Mouse (Mus musculus) thymus, postnatal 14 days (tissue): ENCODE results near the gene Ccdc42.

Source experiments
- DNase-seq: peaks from one replicate; pipeline ENCODE4 v3.0.0; 2021

Gene Ccdc42

DNA sequence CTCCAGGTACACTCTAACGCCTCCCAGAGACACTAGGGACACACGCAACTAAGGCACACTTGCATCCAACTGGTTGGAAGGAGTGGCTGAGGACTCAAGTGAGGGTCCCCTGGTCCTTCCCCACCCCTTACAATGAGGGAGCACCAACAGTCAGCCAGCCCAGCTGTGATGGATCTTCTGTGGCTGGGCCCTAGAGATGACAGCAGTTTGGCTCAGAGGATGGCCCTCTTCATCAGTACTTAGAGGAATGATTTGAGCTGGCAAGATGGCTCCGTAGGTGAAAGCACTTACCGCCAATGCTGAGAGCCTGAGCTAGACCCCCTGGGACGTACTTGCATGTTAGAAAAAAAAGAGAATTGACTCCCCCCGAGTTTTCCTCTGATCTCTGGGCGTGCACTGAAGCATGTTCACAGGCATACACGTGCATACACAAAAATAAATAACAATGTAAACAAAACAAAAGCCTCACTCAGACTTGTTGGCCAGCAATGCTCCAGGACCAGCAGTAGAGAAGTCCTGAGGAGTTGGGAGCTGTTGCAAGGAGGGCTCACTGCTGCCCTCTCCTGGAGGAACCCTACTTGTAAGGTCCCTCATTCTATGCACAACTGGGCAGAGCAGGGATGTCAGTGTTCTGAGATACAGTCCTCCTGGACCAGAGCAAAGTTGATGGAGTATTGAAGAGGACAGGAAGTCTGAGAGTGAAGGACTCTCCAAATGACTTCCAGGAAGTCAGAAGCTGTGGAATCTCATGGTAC lies 2.4 kb downstream of the Ccdc42 start:
- DNase-seq = peak; percentile 77

- DNase-seq = no peak
Observed at GRCm38 (mm10) chr11:68591708-68592107, 4.9 kb downstream of the Ccdc42 start.

GRCm38 (mm10) chr11:68593247-68593646 lies 6.4 kb downstream of the Ccdc42 start:
- no peak for DNase-seq

GRCm38 (mm10) chr11:68597912-68598311 lies 11.1 kb downstream of the Ccdc42 start:
- DNase-seq = no peak

- no peak for DNase-seq
Observed at GRCm38 (mm10) chr11:68600551-68601021, 13.8 kb downstream of the Ccdc42 start.

GRCm38 (mm10) chr11:68601486-68601991 lies 14.7 kb downstream of the Ccdc42 start:
- no peak for DNase-seq

DNA sequence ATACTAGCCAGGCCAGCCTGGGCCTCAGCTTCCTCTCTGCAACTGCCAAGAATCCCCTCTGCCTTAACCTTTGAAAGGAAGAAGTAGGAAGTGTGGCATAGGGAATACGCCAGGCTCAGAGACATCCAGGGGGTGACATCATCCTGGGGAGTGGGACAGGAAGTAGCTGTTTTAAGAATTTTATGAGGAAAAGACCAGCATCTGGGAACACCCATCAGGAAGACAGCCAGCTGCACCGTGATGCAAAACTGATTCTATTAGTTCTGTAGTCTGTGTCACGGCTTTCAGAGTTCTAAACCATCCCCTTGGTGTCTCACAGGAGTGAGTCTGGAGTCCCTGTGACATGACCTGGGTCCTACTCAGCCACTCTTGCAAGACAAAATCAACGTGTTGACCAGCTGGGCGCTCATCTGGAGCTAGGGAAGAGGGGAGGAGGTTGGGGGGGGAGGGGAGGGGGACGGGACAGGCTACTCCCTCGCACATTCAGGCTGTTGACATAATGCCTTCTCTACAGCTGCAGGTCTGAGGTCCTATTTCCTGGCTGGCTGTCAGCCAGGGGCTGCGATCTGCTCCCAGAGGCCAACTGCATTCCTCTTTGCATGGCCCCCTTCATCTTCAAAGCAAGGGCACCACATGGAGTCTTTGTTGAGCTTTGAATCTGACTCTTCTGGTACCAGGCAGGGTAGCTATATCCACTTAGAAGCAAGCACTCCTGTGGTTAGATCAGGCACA lies 15.5 kb downstream of the Ccdc42 start:
- no peak for DNase-seq

DNA sequence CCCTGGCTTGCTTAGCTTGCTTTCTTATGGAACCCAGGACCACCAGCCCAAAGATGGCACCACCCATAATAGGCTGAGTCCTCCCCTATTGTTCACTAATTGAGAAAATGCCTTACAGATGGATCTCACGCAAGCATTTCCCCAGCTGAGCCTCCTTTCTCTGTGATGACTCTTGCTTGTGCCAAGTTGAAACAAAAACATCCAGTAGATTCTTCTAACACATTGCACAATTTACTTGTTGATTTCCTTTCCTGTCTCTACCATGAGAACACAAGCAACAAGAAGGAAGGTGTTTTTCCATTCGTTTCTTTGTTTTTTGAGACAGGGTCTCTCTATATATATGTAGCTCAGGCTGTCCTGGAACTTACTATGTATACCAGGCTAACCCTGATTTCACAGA lies 20.2 kb downstream of the Ccdc42 start:
- DNase-seq = no peak

DNA sequence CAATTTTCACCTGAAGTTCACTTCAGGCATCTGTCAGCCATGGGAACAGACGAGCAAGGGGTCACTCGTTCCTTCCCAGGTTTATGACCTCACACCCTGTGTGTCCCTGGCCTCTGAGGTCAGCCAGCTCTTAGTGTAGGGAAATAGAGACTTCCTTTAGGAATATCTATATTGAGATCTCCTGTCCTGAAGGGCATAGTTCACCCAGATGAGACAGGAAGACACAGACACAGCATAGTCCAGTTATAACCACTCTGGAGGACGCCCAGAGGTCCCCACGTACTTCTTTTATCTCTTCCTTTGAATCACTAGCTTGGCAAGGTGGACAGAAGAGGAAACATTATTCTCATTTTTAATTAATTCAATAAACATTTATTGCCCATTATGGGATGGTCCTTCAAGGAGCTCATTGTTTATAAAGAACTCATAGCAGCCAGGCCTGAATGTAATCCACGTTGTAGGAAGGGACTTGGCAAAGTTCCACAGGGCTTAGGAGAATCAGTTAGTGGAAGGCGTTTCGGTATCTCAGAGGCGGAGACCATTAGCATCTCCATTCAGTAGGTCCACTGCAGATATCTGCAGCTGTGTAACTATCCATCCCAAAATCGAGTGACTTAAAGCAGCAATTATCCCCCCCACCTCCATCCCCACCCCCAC lies 23.2 kb downstream of the Ccdc42 start:
- no peak for DNase-seq

DNA sequence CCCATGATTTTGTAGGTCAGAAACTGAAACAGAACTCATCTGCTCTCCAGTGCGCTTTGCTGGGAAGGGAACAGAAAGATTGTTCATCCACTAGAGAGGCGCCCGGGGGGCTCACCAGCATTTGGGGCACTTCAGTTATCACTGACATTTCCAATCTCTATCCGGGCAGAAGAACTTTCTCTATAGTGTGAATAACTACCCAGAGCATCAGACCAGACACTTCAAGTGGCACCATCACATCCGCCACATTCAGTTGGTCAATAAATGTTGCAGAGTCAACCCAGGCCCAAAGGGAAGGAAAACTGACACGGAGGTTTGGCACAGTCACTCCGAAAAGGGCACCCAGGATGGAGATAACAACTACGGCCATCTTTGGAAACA lies 23.7 kb downstream of the Ccdc42 start:
- DNase-seq = no peak

DNA sequence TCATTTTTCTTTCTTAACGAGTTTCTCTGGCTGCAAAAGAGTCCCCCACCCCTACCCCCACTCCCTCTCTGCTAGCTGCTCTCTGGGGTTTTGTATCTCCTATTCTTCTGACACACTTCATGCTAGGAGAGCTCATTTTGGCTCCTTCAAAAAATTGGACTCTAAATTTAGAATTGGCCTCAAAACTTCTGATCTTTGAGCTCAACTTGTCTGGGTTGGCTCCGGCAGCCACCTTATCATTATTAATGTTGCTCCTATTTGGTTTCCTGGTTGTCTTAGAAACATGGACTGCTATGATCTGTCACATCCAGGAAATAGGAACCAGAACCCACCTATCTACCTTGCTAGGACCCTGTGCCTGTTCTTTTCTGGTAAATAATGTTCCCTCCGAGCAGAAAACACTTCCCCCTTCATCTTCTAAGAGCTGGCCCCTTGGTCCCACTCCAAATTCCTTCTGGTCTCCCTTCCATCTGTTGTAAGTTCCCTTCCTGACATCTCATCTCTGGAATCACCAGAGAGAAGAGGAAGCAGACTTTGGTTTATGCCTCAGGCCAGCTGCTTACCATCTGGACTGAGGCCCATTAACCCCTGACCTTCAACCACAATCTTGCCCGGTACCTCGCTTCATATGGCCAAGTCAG lies 26.4 kb downstream of the Ccdc42 start:
- no peak for DNase-seq

GRCm38 (mm10) chr11:68622751-68623150 lies 35.9 kb downstream of the Ccdc42 start:
- no peak for DNase-seq

DNA sequence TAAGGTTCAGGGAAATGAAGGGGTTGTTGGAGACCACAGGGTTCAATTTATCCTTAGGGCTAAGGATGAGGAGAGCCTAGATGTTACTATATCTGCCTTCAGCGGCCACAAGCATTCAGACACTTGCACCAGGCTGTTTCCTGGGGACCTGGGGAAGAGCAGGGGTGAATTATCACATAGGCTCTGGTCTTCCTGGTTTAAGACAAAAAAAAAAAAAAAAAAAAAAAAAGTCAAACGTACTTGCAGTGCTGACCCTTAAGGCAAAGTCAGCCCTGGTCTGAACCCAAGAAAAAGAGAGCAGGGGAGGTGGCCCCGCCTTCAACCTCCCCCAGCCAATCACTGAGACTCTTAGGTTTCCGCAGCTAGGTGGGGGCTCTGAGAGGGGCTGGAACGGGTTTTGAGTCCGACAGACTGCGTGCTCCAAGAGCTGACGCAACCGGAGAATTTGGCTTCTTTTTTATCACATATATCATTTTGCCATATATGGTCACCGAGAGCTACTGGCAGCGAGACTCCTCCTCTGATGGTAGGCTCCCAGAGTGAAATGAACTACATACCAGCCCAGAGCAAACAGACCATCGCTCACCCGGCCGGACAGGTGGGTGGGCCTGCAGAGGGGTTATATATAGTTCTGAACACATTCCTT lies 36.5 kb downstream of the Ccdc42 start:
- DNase-seq = peak; percentile 62

DNA sequence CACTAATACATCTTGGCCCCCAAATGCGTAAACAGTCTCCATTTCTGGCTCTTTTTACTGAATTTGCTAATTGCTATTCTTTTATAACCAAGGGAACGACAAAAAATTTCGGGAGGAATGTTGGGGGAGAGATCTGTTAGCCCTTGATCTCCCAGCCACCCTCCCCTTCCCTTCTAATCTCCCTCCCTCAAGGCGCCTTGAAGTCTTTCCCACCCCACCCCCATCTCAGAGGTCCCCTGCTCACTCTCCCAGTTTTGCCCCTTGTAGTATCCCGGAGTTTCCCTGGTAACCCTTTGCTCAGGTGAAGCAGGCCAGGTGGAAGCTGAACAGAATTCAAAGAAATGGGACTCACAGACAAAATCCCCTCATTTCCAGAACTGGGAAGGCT lies 37.0 kb downstream of the Ccdc42 start:
- DNase-seq = no peak

- no peak for DNase-seq
Observed at GRCm38 (mm10) chr11:68631611-68632316, 44.9 kb downstream of the Ccdc42 start.

GRCm38 (mm10) chr11:68637861-68638615 lies 51.2 kb downstream of the Ccdc42 start:
- DNase-seq = no peak

GRCm38 (mm10) chr11:68641361-68641760 lies 54.5 kb downstream of the Ccdc42 start:
- no peak for DNase-seq

- DNase-seq = no peak
Observed at GRCm38 (mm10) chr11:68644781-68645180, 58.0 kb downstream of the Ccdc42 start.
